Mouse (Mus musculus): ENCODE measurements around the gene Ldlrap1. TPM values are rescaled to one million over a fixed set of nuclear protein-coding genes. Genes with fewer than 3 reads are reported as not detected.

Ldlrap1 gene
- total and polyA plus RNA-seq, 3 experiments, result 1.4 to 3.7 (median 2.2) TPM

DNA sequence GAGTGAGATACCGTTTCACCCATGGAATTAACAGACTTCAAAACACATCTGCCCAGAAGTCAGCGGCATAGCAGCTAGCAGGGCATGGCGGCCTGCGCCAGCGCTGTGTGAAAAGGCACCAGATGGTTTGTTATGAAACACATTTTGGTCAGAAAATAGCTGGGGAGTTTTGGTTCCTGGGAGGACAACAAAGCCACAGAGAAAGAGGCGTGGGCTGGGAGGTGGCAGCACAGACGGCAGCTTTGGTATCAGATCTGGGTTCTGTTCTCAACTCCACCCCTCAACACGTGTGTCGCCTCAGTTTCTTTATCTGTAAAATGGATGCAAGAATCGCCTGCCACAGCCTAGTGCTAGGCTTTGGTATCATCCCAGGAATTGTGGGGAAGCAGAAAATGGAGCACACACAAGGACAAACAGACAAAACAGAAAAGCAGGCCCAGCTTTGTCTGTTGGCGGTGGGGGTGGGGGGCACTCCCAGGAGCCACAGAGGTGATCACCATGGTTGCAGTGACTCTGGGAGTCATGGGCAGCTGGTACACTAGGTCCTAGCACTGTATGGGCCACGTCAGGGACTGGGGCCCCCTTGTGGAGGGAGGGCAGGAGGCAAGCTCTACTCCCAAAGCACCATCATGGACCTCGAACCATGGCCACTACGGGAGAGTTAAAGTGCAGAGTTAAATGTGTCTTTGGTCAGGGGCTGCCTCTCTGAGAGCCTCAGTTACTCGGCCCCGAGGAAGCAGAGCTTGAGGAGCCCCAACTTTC lies 21.7 kb downstream of the Ldlrap1 start (continued):
- TF ChIP-seq GABPA (IDR thresholded peaks at IDR 0.05; ENCODE audit: insufficient replicate concordance, low read depth, low read length) (no peak), EP300 (IDR thresholded peaks at IDR 0.05; ENCODE audit: low read length) (peak; percentile 57), MEF2A (IDR thresholded peaks at IDR 0.05; ENCODE audit: borderline replicate concordance, low read depth, low read length) (0 out of 2 replicates have a peak, but pooled peaks have one; percentile 19), CHD1 (IDR thresholded peaks at IDR 0.05; ENCODE audit: low read depth, low read length) (no peak), SIN3A (IDR thresholded peaks at IDR 0.05; ENCODE audit: low read length) (peak; percentile 60; the same call in 1 of the 2 replicates), HCFC1 (IDR thresholded peaks at IDR 0.05; ENCODE audit: low read depth, low read length) (no peak), SMC3 (IDR thresholded peaks at IDR 0.05; ENCODE audit: low read depth, low read length) (no peak), E2F4 (IDR thresholded peaks at IDR 0.05; ENCODE audit: insufficient replicate concordance, low read depth, low read length) (no peak), MYC (IDR thresholded peaks at IDR 0.05; ENCODE audit: low read depth, low read length) (0 out of 2 replicates have a peak, but pooled peaks have one; percentile 48), MXI1 (IDR thresholded peaks at IDR 0.05; ENCODE audit: low read depth, low read length) (no peak; the same call in 1 of the 2 replicates)

DNA sequence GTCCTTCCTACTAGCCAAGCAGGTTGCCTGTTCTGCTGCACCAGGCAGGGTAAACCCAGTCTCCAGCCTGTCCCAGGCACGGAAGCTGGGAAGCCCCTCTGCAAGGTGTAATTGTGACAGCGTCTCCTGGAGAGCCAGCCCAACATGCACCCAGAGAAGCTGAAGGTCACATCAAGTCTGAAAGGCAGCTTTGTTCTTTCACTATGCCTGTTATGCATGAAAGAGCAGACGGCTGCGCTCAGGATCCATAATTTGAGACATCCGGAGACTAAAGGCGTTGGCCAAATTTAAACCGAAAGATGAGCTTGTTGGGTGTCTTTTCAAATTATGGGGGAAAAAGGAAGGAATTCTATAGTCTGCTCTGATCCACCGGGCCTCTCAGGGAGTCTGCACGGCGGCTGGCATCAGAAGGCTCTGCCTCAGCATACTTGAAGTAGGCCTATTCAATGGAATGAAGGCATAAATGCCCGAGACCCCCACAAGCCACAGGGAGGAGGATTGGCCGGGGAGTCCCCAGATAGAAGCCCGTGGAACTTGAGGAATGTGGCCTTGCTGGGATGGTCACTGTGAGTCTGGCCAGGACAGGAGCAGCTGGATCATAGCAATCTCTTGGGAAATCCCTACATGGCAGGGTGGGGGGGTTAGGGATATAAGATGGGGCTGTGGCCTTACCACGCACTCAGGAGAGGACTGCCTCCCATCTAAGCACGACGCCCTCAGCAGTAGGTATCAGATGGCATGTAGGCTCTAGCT lies 23.8 kb downstream of the Ldlrap1 start:
- in situ Hi-C loops (cut with MboI; ENCODE audit: low pct_ligation_motif_present, low pct_unique_long_range_greater_than_20kb, low sequenced_read_pairs), result no loop called here
- Histone ChIP-seq H3K27ac (ENCODE audit: insufficient read depth, low read depth) (no peak overlapping the region), H3K4me1 (ENCODE audit: control insufficient read depth in 1 of 2, insufficient read depth in 2 of 2) (peaks cover 2 to 6% of the 10 kb centered on the region in 2 experiments; a peak in 2 of 4 replicates), H3K9ac (ENCODE audit: insufficient read depth, low read depth) (no peak overlapping the region), H3K9me3 (replicated peaks; ENCODE audit: low read length) (no peaks in the 10 kb centered on the region), H3K79me2 (replicated peaks; ENCODE audit: control insufficient read depth, extremely low read depth, insufficient read depth, poor library complexity, severe bottlenecking) (no peaks in the 10 kb centered on the region), H3K4me3 (replicated peaks in 1 of 3; ENCODE audit: low read depth in 2 of 3, low read length in 2 of 3, poor library complexity in 1 of 3) (no peak overlapping the region), H3K4me2 (ENCODE audit: insufficient read depth, low read depth, poor library complexity, severe bottlenecking) (no peak overlapping the region), H3K27me3 (replicated peaks) (no peaks in the 10 kb centered on the region), H3K36me3 (replicated peaks in 1 of 2; ENCODE audit: control insufficient read depth in 1 of 2, insufficient read depth in 1 of 2, low read length in 1 of 2) (peaks cover 0 to 25% of the 10 kb centered on the region in 2 experiments)
- dilution Hi-C loops (cut with MboI; ENCODE audit: extremely low pct_ligation_motif_present, extremely low pct_unique_long_range_greater_than_20kb, low sequenced_read_pairs), result no loop called here
- TF ChIP-seq EP300 (IDR thresholded peaks at IDR 0.05; ENCODE audit: low read length) (no peak), RAD21 (IDR thresholded peaks at IDR 0.05; ENCODE audit: low read depth, low read length) (no peak), SIN3A (IDR thresholded peaks at IDR 0.05; ENCODE audit: low read length) (no peak), JUN (IDR thresholded peaks at IDR 0.05; ENCODE audit: insufficient read depth, low read depth, low read length) (no peak), GABPA (IDR thresholded peaks at IDR 0.05; ENCODE audit: insufficient replicate concordance, low read depth, low read length) (no peak), MEF2A (IDR thresholded peaks at IDR 0.05; ENCODE audit: borderline replicate concordance, low read depth, low read length) (no peak), TBP (conservative IDR thresholded peaks at IDR 0.05; ENCODE audit: low read depth, low read length) (no peak), SMC3 (IDR thresholded peaks at IDR 0.05; ENCODE audit: low read depth, low read length) (no peak)
- DNase-seq (ENCODE audit: extremely low read depth), result no peak

DNA sequence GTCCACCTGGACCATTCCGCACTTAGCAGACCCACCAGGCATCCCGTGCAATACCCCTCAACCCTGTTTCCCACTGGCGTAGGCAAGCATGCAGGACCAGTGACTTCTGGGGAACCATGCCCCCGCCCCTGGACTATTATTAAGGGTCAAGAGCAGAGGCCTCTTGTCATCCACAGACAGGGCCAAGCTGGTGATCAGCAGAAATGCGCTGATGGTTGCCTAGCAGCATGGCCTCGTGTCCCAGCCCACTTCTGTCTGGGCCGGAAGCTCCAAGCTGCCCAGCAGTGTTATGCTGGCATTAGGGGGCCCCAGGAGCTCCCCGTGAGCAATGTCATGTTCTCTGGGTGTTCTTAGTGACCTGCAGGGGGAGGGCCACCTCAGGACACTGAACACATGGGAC lies 25.9 kb downstream of the Ldlrap1 start:
- peaks cover 2 to 6% of the 10 kb centered on the region in 2 experiments; a peak in 3 of 4 replicates for H3K4me1 ChIP-seq (ENCODE audit: control insufficient read depth in 1 of 2, insufficient read depth in 2 of 2)
- DNase-seq (ENCODE audit: extremely low read depth), result no peak
- TF ChIP-seq IRF4 (IDR thresholded peaks at IDR 0.05; ENCODE audit: low read depth, low read length), result no peak
- TF ChIP-seq RAD21 (IDR thresholded peaks at IDR 0.05; ENCODE audit: low read depth, low read length), result no peak
- TF ChIP-seq TCF12 (IDR thresholded peaks at IDR 0.05; ENCODE audit: low read depth, low read length), result no peak
- TF ChIP-seq ZMIZ1 (IDR thresholded peaks at IDR 0.05; ENCODE audit: low read depth, low read length), result no peak
- TF ChIP-seq POLR2AphosphoS2 (IDR thresholded peaks at IDR 0.05; ENCODE audit: low read depth, low read length), result no peak
- no peak for TF ChIP-seq NELFE (IDR thresholded peaks at IDR 0.05; ENCODE audit: low read depth, low read length)
- no peak for TF ChIP-seq MAX (IDR thresholded peaks at IDR 0.05; ENCODE audit: low read length)
- TF ChIP-seq ELF1 (IDR thresholded peaks at IDR 0.05; ENCODE audit: low read depth, low read length), result no peak
- no peak for TF ChIP-seq MYC (IDR thresholded peaks at IDR 0.05; ENCODE audit: low read depth, low read length)
- TF ChIP-seq PAX5 (IDR thresholded peaks at IDR 0.05; ENCODE audit: low read length), result no peak
- no peak for TF ChIP-seq USF1 (IDR thresholded peaks at IDR 0.05; ENCODE audit: low read depth, low read length)
- TF ChIP-seq MEF2A (IDR thresholded peaks at IDR 0.05; ENCODE audit: borderline replicate concordance, low read depth, low read length), result no peak
- no peak for TF ChIP-seq USF2 (conservative IDR thresholded peaks at IDR 0.05; ENCODE audit: low read depth, low read length)
- dilution Hi-C loops (cut with MboI; ENCODE audit: extremely low pct_ligation_motif_present, extremely low pct_unique_long_range_greater_than_20kb, low sequenced_read_pairs) (no loop called here), in situ Hi-C loops (cut with MboI; ENCODE audit: low pct_ligation_motif_present, low pct_unique_long_range_greater_than_20kb, low sequenced_read_pairs) (no loop called here)
- no peaks in the 10 kb centered on the region for H3K79me2 ChIP-seq (replicated peaks; ENCODE audit: control insufficient read depth, extremely low read depth, insufficient read depth, poor library complexity, severe bottlenecking)
- no peak overlapping the region for H3K4me3 ChIP-seq (replicated peaks in 1 of 3; ENCODE audit: low read depth in 2 of 3, low read length in 2 of 3, poor library complexity in 1 of 3)
- no peaks in the 10 kb centered on the region for H3K27me3 ChIP-seq (replicated peaks)
- no peak overlapping the region for H3K27ac ChIP-seq (ENCODE audit: insufficient read depth, low read depth)
- no peaks in the 10 kb centered on the region for H3K9me3 ChIP-seq (replicated peaks; ENCODE audit: low read length)
- peaks cover 0 to 9% of the 10 kb centered on the region in 2 experiments for H3K36me3 ChIP-seq (replicated peaks in 1 of 2; ENCODE audit: control insufficient read depth in 1 of 2, insufficient read depth in 1 of 2, low read length in 1 of 2)
- no peak overlapping the region for H3K4me2 ChIP-seq (ENCODE audit: insufficient read depth, low read depth, poor library complexity, severe bottlenecking)
- no peak overlapping the region for H3K9ac ChIP-seq (ENCODE audit: insufficient read depth, low read depth)

Measured in CH12.LX (cell line).